Mouse (Mus musculus) E14TG2a.4 (cell line): Measurements from ENCODE around the gene Cby3.

ENCODE experiments used
- CTCF ChIP-seq: conservative IDR thresholded peaks from 2 replicates; pipeline ENCODE4 v1.5.1; 2014; ENCODE audit warnings: low read length
- NANOG ChIP-seq: IDR thresholded peaks from 2 replicates; pipeline ENCODE4 v1.6.1; 2014; ENCODE audit warnings: borderline replicate concordance, low read length, mixed read lengths
- POU5F1 ChIP-seq: IDR thresholded peaks from 2 replicates; pipeline ENCODE4 v1.6.1; 2014; ENCODE audit warnings: low read length, borderline replicate concordance

GRCm38 (mm10) chr11:50354851-50355250 lies 589 bp downstream of the Cby3 start:
- TF ChIP-seq CTCF (no peak), NANOG (no peak), POU5F1 (no peak)
